Mouse (Mus musculus): Measurements from ENCODE around the gene Hoxa9.

The Hoxa9 gene

DNA sequence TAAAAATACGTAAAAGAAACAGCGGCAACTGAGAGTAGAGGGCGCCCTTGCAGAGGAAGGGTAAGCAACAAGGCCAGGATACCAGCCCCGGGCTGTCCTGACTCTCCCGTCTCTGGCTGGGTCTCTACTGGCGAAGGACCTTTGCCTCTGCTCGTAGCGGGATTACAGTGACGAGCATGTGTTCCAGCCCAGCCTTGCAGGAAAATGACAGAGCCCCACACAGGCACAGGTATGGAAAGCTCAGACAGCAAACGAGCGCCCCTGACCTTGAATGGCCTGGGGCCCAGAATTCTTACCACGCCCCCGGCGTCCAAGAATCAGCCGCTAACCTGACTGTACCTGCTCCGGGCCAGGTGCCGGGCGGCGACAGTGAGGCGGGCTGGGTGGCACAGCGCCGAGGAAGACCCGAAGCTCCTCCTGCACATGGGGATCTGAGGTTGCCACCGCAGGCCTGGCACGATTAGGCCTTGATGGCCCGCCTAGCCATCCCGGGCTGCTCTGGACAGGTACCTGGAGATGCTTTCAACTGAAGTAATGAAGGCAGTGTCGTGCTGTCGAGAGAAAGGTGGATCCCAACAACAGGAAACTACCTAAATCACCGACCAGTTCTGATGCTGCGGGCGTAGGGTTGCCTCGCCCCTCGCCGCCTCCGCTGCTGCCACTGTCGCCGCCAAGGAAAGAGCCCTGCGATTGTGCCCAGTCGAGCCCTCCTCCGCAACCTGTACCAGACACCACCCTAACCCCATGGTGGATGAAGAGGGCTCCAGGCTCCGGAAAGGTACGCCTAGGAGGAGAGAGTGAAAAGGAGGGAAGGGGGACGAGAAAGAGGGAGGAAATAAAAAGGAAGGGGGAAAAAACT lies 1.1 kb downstream of the Hoxa9 start:
- DNase-seq (ENCODE audit: low read depth, low spot score) = peak; percentile 42

DNA sequence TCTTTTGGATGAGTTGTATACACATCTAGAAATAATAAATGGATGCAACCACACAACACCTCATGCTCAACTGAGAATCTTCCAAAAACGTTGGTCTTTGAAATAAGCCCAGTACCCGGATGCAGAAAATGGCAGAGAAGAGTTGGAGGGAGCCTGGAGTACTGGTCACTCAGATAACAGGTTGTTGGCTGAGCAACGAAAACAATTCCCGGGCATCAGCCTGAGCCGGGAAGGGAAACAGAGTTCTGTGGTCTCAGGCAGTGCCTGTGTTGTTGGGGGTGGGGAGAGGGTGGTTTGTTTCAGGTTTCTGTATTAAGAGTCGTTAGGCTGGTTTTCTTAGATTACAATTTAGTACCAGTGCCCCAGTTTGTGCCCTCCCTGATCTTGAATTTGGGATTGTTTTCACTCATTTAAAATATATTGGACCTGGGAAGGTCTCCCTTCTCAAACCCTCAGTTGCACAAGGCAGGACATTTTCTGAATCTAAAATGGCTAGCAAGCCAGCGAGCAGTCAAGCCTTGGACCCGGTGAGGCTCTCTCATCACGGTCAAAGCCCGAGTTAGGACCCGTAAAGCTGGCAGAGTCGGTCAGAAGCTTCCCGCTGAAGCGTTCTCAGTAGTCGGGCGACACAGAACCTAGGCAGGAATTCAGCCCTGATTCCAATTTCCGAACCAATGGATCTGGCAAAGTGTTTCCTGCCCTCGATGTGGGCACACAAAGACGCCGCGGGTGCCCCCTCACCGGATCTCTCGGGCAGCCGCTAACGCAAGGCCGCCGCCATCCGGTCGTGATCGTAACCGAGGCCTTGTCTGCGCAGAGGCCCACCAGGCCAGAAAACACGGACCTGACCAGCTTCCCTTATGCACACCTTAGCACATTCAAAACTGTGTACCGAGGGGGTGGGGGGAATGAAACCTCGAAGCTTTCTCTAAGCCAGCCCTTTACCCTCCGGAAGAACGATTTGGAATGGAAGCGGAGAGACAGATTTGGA lies 2.1 kb downstream of the Hoxa9 start:
- peak; percentile 41 for DNase-seq (ENCODE audit: low read depth, low spot score)

- no peak for DNase-seq (ENCODE audit: low read depth, low spot score)
These were observed 3.2 kb downstream of the Hoxa9 start for GRCm38 (mm10) chr6:52227470-52228222.

GRCm38 (mm10) chr6:52226569-52227257 lies 4.2 kb downstream of the Hoxa9 start:
- DNase-seq (ENCODE audit: low read depth, low spot score) = no peak

DNA sequence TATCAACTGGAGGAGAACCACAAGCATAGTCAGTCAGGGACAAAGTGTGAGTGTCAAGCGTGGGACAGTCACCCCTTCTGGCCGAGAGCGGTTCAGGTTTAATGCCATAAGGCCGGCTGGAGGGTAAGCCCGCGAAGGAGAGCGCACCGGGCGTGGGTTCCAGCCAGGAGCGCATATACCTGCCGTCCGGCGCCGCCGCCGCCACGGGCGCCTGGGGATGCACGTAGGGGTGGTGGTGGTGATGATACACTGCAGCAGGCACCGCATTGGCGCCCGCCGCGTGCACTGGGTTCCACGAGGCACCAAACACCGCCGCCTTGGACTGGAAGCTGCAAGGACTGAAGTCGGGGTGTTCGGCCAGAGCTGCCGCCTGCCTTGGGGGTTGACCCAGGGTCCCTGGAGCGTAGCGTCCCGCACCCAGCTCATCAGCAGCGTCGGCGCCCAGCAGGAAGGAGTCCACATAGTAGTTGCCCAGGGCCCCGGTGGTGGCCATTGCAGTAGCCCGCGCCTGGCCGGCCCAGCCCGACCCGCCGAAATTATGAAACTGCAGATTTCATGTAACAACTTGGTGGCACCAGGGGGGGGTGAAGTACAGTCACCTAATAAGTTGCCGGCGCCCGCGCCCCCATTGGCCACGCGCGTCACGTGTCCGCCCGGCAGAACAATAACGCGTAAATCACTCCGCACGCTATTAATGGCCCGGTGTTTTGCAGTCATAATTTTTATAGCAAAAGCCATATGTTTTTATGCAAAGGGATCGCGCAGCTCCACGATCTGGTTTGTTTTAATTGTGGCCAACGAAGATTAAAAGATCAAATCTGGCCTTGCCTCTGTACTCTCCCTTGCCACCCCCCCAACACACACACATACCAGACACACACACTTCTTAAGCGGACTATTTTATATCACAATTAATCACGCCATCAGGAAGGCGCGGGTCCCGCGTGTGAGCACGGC lies 5.0 kb downstream of the Hoxa9 start:
- DNase-seq (ENCODE audit: low read depth, low spot score) = peak; percentile 59

GRCm38 (mm10) chr6:52224895-52225611 lies 5.8 kb downstream of the Hoxa9 start:
- DNase-seq (ENCODE audit: low read depth, low spot score) = no peak

GRCm38 (mm10) chr6:52223939-52224760 lies 6.7 kb downstream of the Hoxa9 start:
- DNase-seq (ENCODE audit: low read depth, low spot score) = no peak

GRCm38 (mm10) chr6:52222729-52223128 lies 8.2 kb downstream of the Hoxa9 start:
- no peak for DNase-seq (ENCODE audit: low read depth, low spot score)

- DNase-seq (ENCODE audit: low read depth, low spot score) = no peak
These were observed 8.8 kb downstream of the Hoxa9 start for GRCm38 (mm10) chr6:52221993-52222685.

- peak; percentile 92 for DNase-seq (ENCODE audit: low read depth, low spot score)
These were observed 9.4 kb downstream of the Hoxa9 start, which contains the start of gene Hoxa7 for GRCm38 (mm10) chr6:52221337-52221992. Hoxa7 (minus strand) TSS chr6:52221854.

DNA sequence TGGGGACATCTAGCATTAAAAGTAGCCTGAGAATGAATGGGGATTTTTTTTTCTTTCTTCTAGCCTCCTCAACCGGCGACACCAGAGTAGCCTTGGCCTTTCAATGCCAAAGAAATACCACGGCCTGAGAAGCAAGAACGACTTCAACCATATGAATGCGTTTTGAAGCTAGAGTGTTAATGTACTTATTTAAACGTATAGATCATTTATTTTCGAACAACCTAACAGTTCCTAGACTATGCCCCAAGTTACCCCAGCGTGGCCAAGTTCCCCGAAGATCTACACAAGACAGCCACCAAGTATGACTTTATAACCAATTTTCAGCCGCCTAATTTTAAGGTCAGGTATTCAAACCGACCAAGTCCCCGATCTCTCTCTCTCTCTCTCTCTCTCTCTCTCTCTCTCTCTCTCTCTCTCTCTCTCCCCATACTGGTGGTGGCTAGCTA lies 10.0 kb downstream of the Hoxa9 start:
- DNase-seq (ENCODE audit: low read depth, low spot score) = no peak

DNA sequence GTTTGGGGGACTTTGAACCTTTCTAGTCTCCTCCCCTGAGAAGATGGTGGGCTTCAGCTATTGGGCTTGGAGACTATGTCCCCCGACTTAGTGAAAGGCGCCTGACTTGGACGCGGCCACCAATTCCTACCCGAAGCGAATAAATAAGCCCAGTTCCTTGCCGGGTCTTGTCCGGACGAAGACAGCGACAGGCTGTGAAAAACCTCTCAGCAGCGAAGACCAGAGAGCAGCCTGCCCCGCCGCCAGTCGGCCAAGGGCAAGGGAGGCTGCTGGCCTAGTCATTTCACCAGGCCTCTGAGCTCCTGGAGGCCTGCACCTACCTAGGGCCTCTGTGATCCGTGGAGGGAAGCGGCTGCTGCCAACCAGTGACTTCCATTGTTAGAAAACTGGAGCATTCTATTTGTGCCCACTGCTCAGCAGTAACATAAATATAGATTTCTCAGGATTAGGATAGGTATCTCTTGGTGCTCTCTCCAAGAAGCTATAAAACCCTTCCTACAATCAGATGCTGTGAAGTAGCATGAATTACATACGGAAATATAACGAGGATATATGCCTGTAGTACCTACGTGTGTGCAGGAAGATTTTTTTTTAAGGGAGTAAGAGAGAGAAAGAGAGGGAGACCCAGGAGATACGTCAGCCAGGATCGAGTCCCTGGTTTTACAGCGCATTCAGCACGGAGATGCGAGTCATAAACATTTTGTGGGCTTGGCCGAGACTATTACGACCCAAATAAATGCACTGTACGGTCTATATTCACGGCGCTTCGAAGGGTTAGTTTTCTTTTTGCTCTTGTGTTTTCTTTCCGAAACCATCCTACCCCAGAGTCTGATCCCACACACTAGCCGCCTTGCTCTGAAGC lies 10.7 kb downstream of the Hoxa9 start:
- DNase-seq (ENCODE audit: low read depth, low spot score) = no peak

DNA sequence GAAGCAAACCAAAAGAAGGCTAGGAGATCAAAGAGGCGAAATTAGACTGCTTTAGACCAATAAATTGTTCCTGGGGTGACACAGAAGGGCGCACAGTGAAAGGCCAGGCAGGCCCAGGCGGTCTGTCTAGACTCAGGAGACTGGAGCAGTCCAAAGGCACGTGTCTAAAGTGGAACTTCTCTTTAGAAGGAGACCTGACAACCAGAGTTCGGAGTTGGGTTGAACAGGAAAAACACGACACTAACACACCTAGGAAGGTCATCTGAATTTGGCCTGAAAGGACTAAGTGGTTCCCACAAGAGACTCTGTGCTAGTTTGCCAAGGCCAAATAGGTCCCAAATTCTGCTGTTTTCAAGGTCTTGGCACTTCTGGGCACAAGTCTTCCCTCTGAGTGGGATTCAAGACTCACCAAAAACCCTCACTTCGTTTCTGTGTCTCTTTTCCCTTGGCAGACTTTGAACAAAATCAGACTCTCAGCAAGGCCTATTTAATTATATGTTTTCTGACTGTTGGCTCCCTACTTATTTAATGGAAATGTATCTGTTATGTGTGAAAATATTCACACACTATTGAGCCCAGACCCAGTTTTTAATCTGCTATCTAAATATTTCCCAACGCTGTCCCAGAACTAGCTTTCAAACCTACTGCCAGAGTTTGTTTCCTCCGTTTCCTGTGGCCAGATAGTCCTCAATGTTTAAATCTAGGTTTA lies 11.5 kb downstream of the Hoxa9 start:
- no peak for DNase-seq (ENCODE audit: low read depth, low spot score)

- no peak for DNase-seq (ENCODE audit: low read depth, low spot score)
These were observed 12.2 kb downstream of the Hoxa9 start for GRCm38 (mm10) chr6:52218643-52219215.
